ENCODE assay signal across 29 mouse cellular contexts in genomic region chr10:116335328-116335727, GRCm38 (mm10).
DNase-seq lines count a peak whose midpoint lies in the region; ATAC-seq and TF ChIP-seq lines count a peak whose summit lies in the region.
"Had no signal": no experiment of that assay in that cellular context is flagged by ENCODE, and none has a peak within 500 bp of the region (broad histone marks: within the 10 kb centered on the region; RNA-seq: fewer than 3 reads in every experiment).

No protein-coding gene starts in this region.

- H3ac ChIP-seq in myocyte (ENCODE audit: control insufficient read depth, insufficient read length) = no peak overlapping the region

- no peaks in the 10 kb centered on the region for H3K27me3 ChIP-seq in heart, embryonic 12.5 days (replicated peaks)
- H3K27me3 ChIP-seq in CH12.LX (replicated peaks) = no peaks in the 10 kb centered on the region
- no peaks in the 10 kb centered on the region for H3K27me3 ChIP-seq in myocyte (ENCODE audit: control insufficient read depth, insufficient read depth, insufficient read length)
- no peaks in the 10 kb centered on the region for H3K27me3 ChIP-seq in hindbrain, embryonic 16.5 days (replicated peaks; ENCODE audit: control insufficient read depth, insufficient read depth, low read length)
- H3K27me3 ChIP-seq in intestine, embryonic 15.5 days (replicated peaks) = no peaks in the 10 kb centered on the region
- H3K27me3 ChIP-seq: embryonic facial prominence, embryonic 15.5 days; heart, embryonic 15.5 days; hindbrain, embryonic 13.5 days had no signal

- H3K36me3 ChIP-seq in heart, embryonic 12.5 days = peaks cover 15% of the 10 kb centered on the region
- H3K36me3 ChIP-seq in CH12.LX (replicated peaks in 1 of 2; ENCODE audit: control insufficient read depth in 1 of 2, insufficient read depth in 1 of 2, low read length in 1 of 2) (no peaks in the 10 kb centered on the region), myocyte (ENCODE audit: control insufficient read depth, insufficient read depth) (no peaks in the 10 kb centered on the region)
- H3K36me3 ChIP-seq in hindbrain, embryonic 16.5 days (ENCODE audit: control insufficient read depth, insufficient read depth, low read length) = no peaks in the 10 kb centered on the region
- H3K36me3 ChIP-seq in intestine, embryonic 15.5 days = no peaks in the 10 kb centered on the region
- H3K36me3 ChIP-seq: embryonic facial prominence, embryonic 12.5 days; embryonic facial prominence, embryonic 15.5 days; heart, embryonic 15.5 days; hindbrain, embryonic 10.5 days; hindbrain, embryonic 13.5 days had no signal

- H3K79me2 ChIP-seq in CH12.LX (replicated peaks; ENCODE audit: control insufficient read depth, extremely low read depth, insufficient read depth, poor library complexity, severe bottlenecking) (no peaks in the 10 kb centered on the region), myocyte (ENCODE audit: control insufficient read depth, insufficient read depth) (no peaks in the 10 kb centered on the region)

- no peaks in the 10 kb centered on the region for H3K4me1 ChIP-seq in heart, embryonic 12.5 days (replicated peaks)
- H3K4me1 ChIP-seq in CH12.LX (ENCODE audit: control insufficient read depth in 1 of 2, insufficient read depth in 2 of 2) = no peaks in the 10 kb centered on the region
- no peaks in the 10 kb centered on the region; the same call in 1 of the 2 replicates for H3K4me1 ChIP-seq in hindbrain, embryonic 16.5 days (ENCODE audit: control insufficient read depth, insufficient read depth, low read depth, low read length)
- H3K4me1 ChIP-seq in intestine, embryonic 15.5 days (replicated peaks) = no peaks in the 10 kb centered on the region
- H3K4me1 ChIP-seq: embryonic facial prominence, embryonic 12.5 days had no signal

- in situ Hi-C loops in CH12.LX (cut with MboI; ENCODE audit: low pct_ligation_motif_present, low pct_unique_long_range_greater_than_20kb, low sequenced_read_pairs) = loop anchor here (25.0 kb wide), 4 partner anchors 127 to 702 kb away; partner anchors contain the start of genes Kcnmb4 and Lrrc10

- TF ChIP-seq RAD21 in CH12.LX (IDR thresholded peaks at IDR 0.05; ENCODE audit: low read depth, low read length) = no peak

- ATAC-seq in heart, embryonic 12.5 days (ENCODE audit: insufficient number of reproducible peaks, low FRiP score) = no peak
- ATAC-seq in hindbrain, embryonic 16.5 days = no peak
- no peak for ATAC-seq in intestine, embryonic 15.5 days
- ATAC-seq: activated CD4-positive, CD25-positive, alpha-beta regulatory T cell, adult 4 months; forebrain, embryonic 14.5 days; forebrain, postnatal 0 days; hindbrain, postnatal 0 days; inflammation-experienced regulatory T-cells, adult 6 months; intestine, postnatal 0 days had no signal

- peak; percentile 33 for DNase-seq in heart, adult 11 months
- peak; percentile 16 to 20 for DNase-seq in right cerebral cortex, adult 2 months (ENCODE audit: low spot score in 2 of 2)
- DNase-seq in right cerebral cortex, postnatal 4 days = no peak
- DNase-seq in CH12.LX (ENCODE audit: extremely low read depth) = no peak
- DNase-seq: adrenal gland, adult 8-10 months; adrenal gland, postnatal 25 days; cerebellum, adult 18-20 months; cerebellum, adult 9-10 months; cerebellum, postnatal 14 days; forebrain, postnatal 0 days; gastrocnemius, postnatal 10 days; gastrocnemius, postnatal 36 days; heart, postnatal 10 days; heart, postnatal 36 days had no signal

- no peaks in the 10 kb centered on the region for H3K9me3 ChIP-seq in heart, embryonic 12.5 days (replicated peaks)
- no peaks in the 10 kb centered on the region for H3K9me3 ChIP-seq in CH12.LX (replicated peaks; ENCODE audit: low read length)
- H3K9me3 ChIP-seq in hindbrain, embryonic 16.5 days (ENCODE audit: control insufficient read depth, low read length) = no peaks in the 10 kb centered on the region
- no peaks in the 10 kb centered on the region for H3K9me3 ChIP-seq in intestine, embryonic 15.5 days
- H3K9me3 ChIP-seq: embryonic facial prominence, embryonic 12.5 days; embryonic facial prominence, embryonic 15.5 days; heart, embryonic 15.5 days; hindbrain, embryonic 10.5 days; hindbrain, embryonic 13.5 days had no signal

- dilution Hi-C loops in CH12.LX (cut with MboI; ENCODE audit: extremely low pct_ligation_motif_present, extremely low pct_unique_long_range_greater_than_20kb, low sequenced_read_pairs) = no loop called here

- H3K4me2 ChIP-seq in heart, embryonic 12.5 days = no peak overlapping the region
- H3K4me2 ChIP-seq in CH12.LX (ENCODE audit: insufficient read depth, low read depth, poor library complexity, severe bottlenecking) = no peak overlapping the region
- peak overlapping the region; percentile 43 for H3K4me2 ChIP-seq in myocyte (ENCODE audit: low read depth)
- no peak overlapping the region for H3K4me2 ChIP-seq in hindbrain, embryonic 16.5 days (ENCODE audit: low read length)
- no peak overlapping the region for H3K4me2 ChIP-seq in intestine, embryonic 15.5 days (replicated peaks)
- H3K4me2 ChIP-seq: embryonic facial prominence, embryonic 12.5 days; embryonic facial prominence, embryonic 15.5 days; heart, embryonic 11.5 days; heart, embryonic 15.5 days; hindbrain, embryonic 13.5 days had no signal

- WGBS in heart, embryonic 12.5 days = 92% methylated on average over 7 of the region's 7 CpGs
- WGBS in hindbrain, embryonic 16.5 days = 90% methylated on average over 7 of the region's 7 CpGs
- WGBS in intestine, embryonic 15.5 days = 93% methylated on average over 7 of the region's 7 CpGs

- H3K27ac ChIP-seq in heart, embryonic 12.5 days (ENCODE audit: poor library complexity, severe bottlenecking) = no peak overlapping the region
- H3K27ac ChIP-seq in CH12.LX (ENCODE audit: insufficient read depth, low read depth) = no peak overlapping the region
- H3K27ac ChIP-seq in hindbrain, embryonic 16.5 days (ENCODE audit: low read depth, low read length) = no peak overlapping the region
- no peak overlapping the region for H3K27ac ChIP-seq in intestine, embryonic 15.5 days
- H3K27ac ChIP-seq: embryonic facial prominence, embryonic 12.5 days; embryonic facial prominence, embryonic 15.5 days; heart, embryonic 15.5 days; hindbrain, embryonic 10.5 days; hindbrain, embryonic 13.5 days; hindbrain, postnatal 0 days had no signal

- no peak for TF ChIP-seq CTCF in CH12.LX (conservative IDR thresholded peaks at IDR 0.05 in 1 of 2, IDR thresholded peaks at IDR 0.05 in 1 of 2; ENCODE audit: low read depth in 2 of 2, low read length in 2 of 2)

- no peak for TF ChIP-seq EP300 in CH12.LX (IDR thresholded peaks at IDR 0.05; ENCODE audit: low read length)

- H3K4me3 ChIP-seq in heart, embryonic 12.5 days = no peak overlapping the region
- H3K4me3 ChIP-seq in CH12.LX (replicated peaks in 1 of 3; ENCODE audit: low read depth in 2 of 3, low read length in 2 of 3, poor library complexity in 1 of 3) = no peak overlapping the region
- H3K4me3 ChIP-seq in myocyte = no peak overlapping the region
- H3K4me3 ChIP-seq in hindbrain, embryonic 16.5 days (ENCODE audit: low read length) = no peak overlapping the region
- H3K4me3 ChIP-seq in intestine, embryonic 15.5 days (replicated peaks) = no peak overlapping the region
- H3K4me3 ChIP-seq: embryonic facial prominence, embryonic 12.5 days; embryonic facial prominence, embryonic 15.5 days; heart, embryonic 15.5 days; hindbrain, embryonic 10.5 days; hindbrain, embryonic 13.5 days had no signal

- TF ChIP-seq POLR2A in CH12.LX (IDR thresholded peaks at IDR 0.05; ENCODE audit: low read depth, low read length) = no peak
- no peak for TF ChIP-seq POLR2A in myocyte (IDR thresholded peaks at IDR 0.05; ENCODE audit: insufficient read length, low read depth)

- H3K9ac ChIP-seq in heart, embryonic 12.5 days = no peak overlapping the region
- H3K9ac ChIP-seq in CH12.LX (ENCODE audit: insufficient read depth, low read depth) = no peak overlapping the region
- no peak overlapping the region for H3K9ac ChIP-seq in hindbrain, embryonic 16.5 days (ENCODE audit: low read depth, low read length)
- H3K9ac ChIP-seq in intestine, embryonic 15.5 days = no peak overlapping the region
- H3K9ac ChIP-seq: embryonic facial prominence, embryonic 12.5 days; embryonic facial prominence, embryonic 15.5 days; forebrain, postnatal 0 days; heart, embryonic 15.5 days; hindbrain, embryonic 13.5 days had no signal

TF ChIP-seq in CH12.LX, 34 proteins besides CTCF, POLR2A, EP300 and RAD21 (continues in another document):
- TF ChIP-seq ZMIZ1 (IDR thresholded peaks at IDR 0.05; ENCODE audit: low read depth, low read length) (no peak), USF1 (IDR thresholded peaks at IDR 0.05; ENCODE audit: low read depth, low read length) (peak; percentile 45), HCFC1 (IDR thresholded peaks at IDR 0.05; ENCODE audit: low read depth, low read length) (no peak), ZNF384 (IDR thresholded peaks at IDR 0.05; ENCODE audit: low read depth, low read length) (no peak), MAZ (IDR thresholded peaks at IDR 0.05; ENCODE audit: low read depth, low read length) (no peak), SMC3 (IDR thresholded peaks at IDR 0.05; ENCODE audit: low read depth, low read length) (no peak), BHLHE40 (IDR thresholded peaks at IDR 0.05; ENCODE audit: low read depth, low read length) (0 out of 2 replicates have a peak, but pooled peaks have one; percentile 21), NELFE (IDR thresholded peaks at IDR 0.05; ENCODE audit: low read depth, low read length) (no peak), POLR2AphosphoS2 (IDR thresholded peaks at IDR 0.05; ENCODE audit: low read depth, low read length) (no peak), MEF2A (IDR thresholded peaks at IDR 0.05; ENCODE audit: borderline replicate concordance, low read depth, low read length) (no peak), JUN (IDR thresholded peaks at IDR 0.05; ENCODE audit: insufficient read depth, low read depth, low read length) (no peak)

TF ChIP-seq in myocyte, 11 proteins besides CTCF, POLR2A, EP300 and RAD21:
- peak; percentile 98 for TF ChIP-seq USF1 (IDR thresholded peaks at IDR 0.05; ENCODE audit: low read depth)
- TF ChIP-seq MYOD1 (IDR thresholded peaks at IDR 0.05; ENCODE audit: control insufficient read depth in 1 of 3, insufficient read length in 2 of 3, low read depth in 2 of 3) = no peak
- no peak for TF ChIP-seq SRF (IDR thresholded peaks at IDR 0.05; ENCODE audit: control insufficient read depth, insufficient read length, low read depth)

Comparison
In these comparisons a context has a peak if more than half of its experiments do, and no peak if none do; other contexts are left out.
1. DNase-seq: peak in heart, adult 11 months (single experiment) and right cerebral cortex, adult 2 months (2 of 2); none in right cerebral cortex, postnatal 4 days (single experiment) and CH12.LX (single experiment).